Comparison of ENCODE assay signal across 28 mouse cellular contexts in genomic region chr4:130131448-130132105, GRCm38 (mm10). TPM values are rescaled to one million over a fixed set of nuclear protein-coding genes. Genes with fewer than 3 reads are reported as not detected.
A peak's percentile ranks its signal among the peaks of the same experiment; 100 is the strongest.
DNase-seq lines count a peak whose midpoint lies in the region; ATAC-seq and TF ChIP-seq lines count a peak whose summit lies in the region.
"Had no signal": no experiment of that assay in that cellular context is flagged by ENCODE, and none has a peak within 500 bp of the region (broad histone marks: within the 10 kb centered on the region; RNA-seq: fewer than 3 reads in every experiment).

No protein-coding gene starts in this region.

- H3K27ac ChIP-seq in intestine, postnatal 0 days (ENCODE audit: low read depth, low read length): peak overlapping the region; percentile 91
- 0 out of 2 replicates have a peak overlapping the region, but pooled peaks have one; percentile 10 for H3K27ac ChIP-seq in stomach, embryonic 15.5 days
- H3K27ac ChIP-seq in hindbrain, embryonic 13.5 days: no peak overlapping the region
- no peak overlapping the region for H3K27ac ChIP-seq in forebrain, embryonic 10.5 days
- H3K27ac ChIP-seq: hindbrain, embryonic 10.5 days; hindbrain, postnatal 0 days; macrophage; midbrain, embryonic 10.5 days; neural tube, embryonic 15.5 days had no signal

- H3K9me3 ChIP-seq in intestine, postnatal 0 days (ENCODE audit: control insufficient read depth): no peaks in the 10 kb centered on the region
- no peaks in the 10 kb centered on the region for H3K9me3 ChIP-seq in stomach, embryonic 15.5 days
- H3K9me3 ChIP-seq in hindbrain, embryonic 13.5 days: no peaks in the 10 kb centered on the region
- no peaks in the 10 kb centered on the region for H3K9me3 ChIP-seq in forebrain, embryonic 10.5 days
- H3K9me3 ChIP-seq: G1E; heart, embryonic 12.5 days; hindbrain, embryonic 10.5 days; midbrain, embryonic 10.5 days; neural tube, embryonic 15.5 days had no signal

- ATAC-seq in intestine, postnatal 0 days: no peak; the same call in 1 of the 2 replicates
- peak; percentile 5; the same call in 1 of the 2 replicates for ATAC-seq in stomach, embryonic 15.5 days (ENCODE audit: insufficient read depth, low FRiP score, low read depth)
- no peak for ATAC-seq in hindbrain, embryonic 13.5 days (ENCODE audit: low FRiP score)
- ATAC-seq: activated CD4-positive, CD25-positive, alpha-beta regulatory T cell, adult 4 months; forebrain, embryonic 14.5 days; hindbrain, postnatal 0 days had no signal

- no peaks in the 10 kb centered on the region for H3K27me3 ChIP-seq in intestine, postnatal 0 days (replicated peaks; ENCODE audit: control insufficient read depth, insufficient read depth, low read length)
- H3K27me3 ChIP-seq in stomach, embryonic 15.5 days (replicated peaks): 0 out of 2 replicates have a peak, but pooled peaks cover 3% of the 10 kb centered on the region
- H3K27me3 ChIP-seq in hindbrain, embryonic 13.5 days: peaks cover 14% of the 10 kb centered on the region
- peaks cover 13% of the 10 kb centered on the region for H3K27me3 ChIP-seq in forebrain, embryonic 10.5 days (ENCODE audit: poor library complexity, severe bottlenecking)

- no peak overlapping the region for H3K4me2 ChIP-seq in intestine, postnatal 0 days (replicated peaks; ENCODE audit: low read depth)
- no peak overlapping the region for H3K4me2 ChIP-seq in stomach, embryonic 15.5 days
- H3K4me2 ChIP-seq in hindbrain, embryonic 13.5 days: no peak overlapping the region
- H3K4me2 ChIP-seq: heart, embryonic 12.5 days; neural tube, embryonic 15.5 days had no signal

- WGBS in intestine, postnatal 0 days: 71% methylated on average over 7 of the region's 7 CpGs
- 83% methylated on average over 7 of the region's 7 CpGs for WGBS in stomach, embryonic 15.5 days
- 87% methylated on average over 7 of the region's 7 CpGs for WGBS in hindbrain, embryonic 13.5 days
- WGBS in forebrain, embryonic 10.5 days: 88% methylated on average over 7 of the region's 7 CpGs

- peaks cover 14% of the 10 kb centered on the region for H3K36me3 ChIP-seq in intestine, postnatal 0 days (ENCODE audit: control insufficient read depth, insufficient read depth)
- H3K36me3 ChIP-seq in stomach, embryonic 15.5 days: peaks cover 6% of the 10 kb centered on the region; the same call in 1 of the 2 replicates
- peaks cover 16% of the 10 kb centered on the region for H3K36me3 ChIP-seq in hindbrain, embryonic 13.5 days
- peaks cover 17% of the 10 kb centered on the region for H3K36me3 ChIP-seq in forebrain, embryonic 10.5 days (replicated peaks)

- no peak overlapping the region for H3K4me3 ChIP-seq in intestine, postnatal 0 days (ENCODE audit: low read depth, low read length)
- no peak overlapping the region for H3K4me3 ChIP-seq in stomach, embryonic 15.5 days (replicated peaks)
- no peak overlapping the region for H3K4me3 ChIP-seq in hindbrain, embryonic 13.5 days
- H3K4me3 ChIP-seq in forebrain, embryonic 10.5 days: no peak overlapping the region
- H3K4me3 ChIP-seq: heart, embryonic 12.5 days; hindbrain, embryonic 10.5 days; midbrain, embryonic 10.5 days; neural tube, embryonic 15.5 days had no signal

- H3K4me1 ChIP-seq in intestine, postnatal 0 days (replicated peaks; ENCODE audit: control insufficient read depth, insufficient read depth, low read length): peaks cover 19% of the 10 kb centered on the region; the same call in 1 of the 2 replicates
- no peaks in the 10 kb centered on the region for H3K4me1 ChIP-seq in stomach, embryonic 15.5 days
- H3K4me1 ChIP-seq in hindbrain, embryonic 13.5 days (replicated peaks): 0 out of 2 replicates have a peak, but pooled peaks cover 12% of the 10 kb centered on the region
- peaks cover 47% of the 10 kb centered on the region for H3K4me1 ChIP-seq in forebrain, embryonic 10.5 days
- H3K4me1 ChIP-seq: neural tube, embryonic 15.5 days had no signal

- no peak overlapping the region for H3K9ac ChIP-seq in intestine, postnatal 0 days (ENCODE audit: low read depth, low read length)
- H3K9ac ChIP-seq in stomach, embryonic 15.5 days: no peak overlapping the region
- no peak overlapping the region for H3K9ac ChIP-seq in hindbrain, embryonic 13.5 days
- H3K9ac ChIP-seq: heart, embryonic 12.5 days; neural tube, embryonic 15.5 days had no signal

- DNase-seq in kidney, adult 9 months: peak; percentile 65
- DNase-seq in kidney, adult 11 months: no peak
- DNase-seq in adipocyte (ENCODE audit: low spot score): peak; percentile 84
- no peak for DNase-seq in ovary, adult 18-20 months (ENCODE audit: low spot score)
- DNase-seq in forebrain, embryonic 10.5 days (ENCODE audit: extremely low spot score, low spot score): no peak
- DNase-seq: B cell, adult 2 months; cerebellum, adult 8-10 months; cerebellum, postnatal 36 days; embryo, embryonic 11 days; gastrocnemius, postnatal 14 days; heart, adult 11 months; heart, postnatal 10 days; layer of hippocampus, adult 9-11 months; left cerebral cortex, postnatal 4 days; liver; thymus, postnatal 36 days had no signal

- no peak for TF ChIP-seq CTCF in intestine, postnatal 0 days (IDR thresholded peaks at IDR 0.05; ENCODE audit: low read depth)

RNA-seq across cellular contexts. Expression of gene Hcrtr1, which starts 7.6 kb away (rescaled TPM):
- 0.81 and 0.91 TPM in 2 replicates for polyA plus RNA-seq in intestine, postnatal 0 days (2015; fragmentation: Nextera tagmentation; extraction: Ambion mirVana)
- 0.23 and 0.42 TPM in 2 replicates for polyA plus RNA-seq in stomach, embryonic 15.5 days (2015; fragmentation: Nextera tagmentation; extraction: Ambion mirVana)
- 0.60 and 1.0 TPM in 2 replicates for polyA plus RNA-seq in hindbrain, embryonic 13.5 days (2015; fragmentation: Nextera tagmentation; extraction: Ambion mirVana)
- 0.32 and 0.36 TPM in 2 replicates for polyA plus RNA-seq in forebrain, embryonic 10.5 days (2016; fragmentation: Nextera tagmentation; extraction: Ambion mirVana)
- polyA plus RNA-seq: activated CD4-positive, CD25-positive, alpha-beta regulatory T cell, adult 4 months; G1E; heart, embryonic 12.5 days; macrophage had no signal

RNA-seq across cellular contexts. Expression of gene Pef1, which starts 29.2 kb away (rescaled TPM):
- polyA plus RNA-seq in intestine, postnatal 0 days (2015; fragmentation: Nextera tagmentation; extraction: Ambion mirVana): 72.7 and 73.4 TPM in 2 replicates
- polyA plus RNA-seq in stomach, embryonic 15.5 days (2015; fragmentation: Nextera tagmentation; extraction: Ambion mirVana): 61.0 and 62.4 TPM in 2 replicates
- 65.1 and 65.7 TPM in 2 replicates for polyA plus RNA-seq in hindbrain, embryonic 13.5 days (2015; fragmentation: Nextera tagmentation; extraction: Ambion mirVana)
- polyA plus RNA-seq in forebrain, embryonic 10.5 days (2016; fragmentation: Nextera tagmentation; extraction: Ambion mirVana): 69.8 and 70.4 TPM in 2 replicates

RNA-seq across cellular contexts. Expression of gene Tinagl1, which starts 43.3 kb away (rescaled TPM):
- 87.2 and 88.8 TPM in 2 replicates for polyA plus RNA-seq in intestine, postnatal 0 days (2015; fragmentation: Nextera tagmentation; extraction: Ambion mirVana)
- polyA plus RNA-seq in stomach, embryonic 15.5 days (2015; fragmentation: Nextera tagmentation; extraction: Ambion mirVana): 63.1 and 64.4 TPM in 2 replicates
- polyA plus RNA-seq in hindbrain, embryonic 13.5 days (2015; fragmentation: Nextera tagmentation; extraction: Ambion mirVana): 7.5 and 7.6 TPM in 2 replicates
- 7.2 and 7.6 TPM in 2 replicates for polyA plus RNA-seq in forebrain, embryonic 10.5 days (2016; fragmentation: Nextera tagmentation; extraction: Ambion mirVana)
- polyA plus RNA-seq: activated CD4-positive, CD25-positive, alpha-beta regulatory T cell, adult 4 months; macrophage had no signal

Comparison
In these comparisons a context has a peak if more than half of its experiments do, and no peak if none do; other contexts are left out.
1. DNase-seq: peak in kidney, adult 9 months (single experiment) and adipocyte (single experiment); none in kidney, adult 11 months (single experiment), ovary, adult 18-20 months (single experiment) and forebrain, embryonic 10.5 days (single experiment).
2. H3K27ac ChIP-seq: peak in intestine, postnatal 0 days (single experiment) and stomach, embryonic 15.5 days (single experiment); none in hindbrain, embryonic 13.5 days (single experiment) and forebrain, embryonic 10.5 days (single experiment).